Mouse (Mus musculus) cerebellum, adult 2 months (tissue): Measurements from ENCODE around the gene Foxj2. TPM values are rescaled to one million over a fixed set of nuclear protein-coding genes. Genes with fewer than 3 reads are reported as not detected.

Source experiments
- DNase-seq, 2 experiments: peaks; one replicate each; pipeline ENCODE4 v3.0.0; 2021
- H3K27ac ChIP-seq: fragments of 200-500 bp; 2 replicates; pipeline ENCODE4 v1.5.1; 2012; ENCODE audit warnings: low read length, control low read depth, inconsistent platforms; ENCODE audit not compliant: insufficient read depth
- H3K27me3 ChIP-seq: fragments of 200-500 bp; 2 replicates; pipeline ENCODE4 v1.6.1; 2012; ENCODE audit warnings: inconsistent platforms, mild to moderate bottlenecking, low read length, moderate library complexity; ENCODE audit not compliant: control insufficient read depth, insufficient read depth
- H3K4me1 ChIP-seq: fragments of 200-500 bp; 2 replicates; pipeline ENCODE4 v1.6.1; 2011; ENCODE audit warnings: low read length; ENCODE audit not compliant: control insufficient read depth, insufficient read depth
- H3K4me3 ChIP-seq: fragments of 200-500 bp; replicated peaks from 2 replicates; pipeline ENCODE3; 2011; ENCODE audit warnings: mild to moderate bottlenecking, low read depth, low read length, control low read depth; ENCODE audit not compliant: insufficient read depth
- CTCF ChIP-seq: fragments of 200-500 bp; IDR thresholded peaks from 2 replicates; pipeline ENCODE4 v1.5.1; 2011; ENCODE audit warnings: low read depth, mild to moderate bottlenecking, control low read depth, low read length, moderate library complexity, borderline replicate concordance; ENCODE audit not compliant: insufficient read depth
- POLR2A ChIP-seq: fragments of 200-500 bp; IDR thresholded peaks from 2 replicates; pipeline ENCODE4 v1.6.1; 2011; ENCODE audit warnings: low read length, control low read depth, borderline replicate concordance; ENCODE audit not compliant: insufficient read depth
- WGBS: fragments of 180-500 bp; shearing (Covaris S2); methylation state at CpG from one replicate; pipeline ENCODE4 v1.1.7; 2018; 5-methylcytosine and 5-hydroxymethylcytosine counted together
- polyA plus RNA-seq: library from polyadenylated mRNA; depleted of rRNA; stranded (reverse); fragments of >200 nt; gene quantifications from 2 replicates; pipeline ENCODE4 v1.2.3, GENCODE M21; 2012; rRNA removed

Foxj2 gene
- 17.7 and 18.2 TPM in 2 replicates for polyA plus RNA-seq

DNA sequence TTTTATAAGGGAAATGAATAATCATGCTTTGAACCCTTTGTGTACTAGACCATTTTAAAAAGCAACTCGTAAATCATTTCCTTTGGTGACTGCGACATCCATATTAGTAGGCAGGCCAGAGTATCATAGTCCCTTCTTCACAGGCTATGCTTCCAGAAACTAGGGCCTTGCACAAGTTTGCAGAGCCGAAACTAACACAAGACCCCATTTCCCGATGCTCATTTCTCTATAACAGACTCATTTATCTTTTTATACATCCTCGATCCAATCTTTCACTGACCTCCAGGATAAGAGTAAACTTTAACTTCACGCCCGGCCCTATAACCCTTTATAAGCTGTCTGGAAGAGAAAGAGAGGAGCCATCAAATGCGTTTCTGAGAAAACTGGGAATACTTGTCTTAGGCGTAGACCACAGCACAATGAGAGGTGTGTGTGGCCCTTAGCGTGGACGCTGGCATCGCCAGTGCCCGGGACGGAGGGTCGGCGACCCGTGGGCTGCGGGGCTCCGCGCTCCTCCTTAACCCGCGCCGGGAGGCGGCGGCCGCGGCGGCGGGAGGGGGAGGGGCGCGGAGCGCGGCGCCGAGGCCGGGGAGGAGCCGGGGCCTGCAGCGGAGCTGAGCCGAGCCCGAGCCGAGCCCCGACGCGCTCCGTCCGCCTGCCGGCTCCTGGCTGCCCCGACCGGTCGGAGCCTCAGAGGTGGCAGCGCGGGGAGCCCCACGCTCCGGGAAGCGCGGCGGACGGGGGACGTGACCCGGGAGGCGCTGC, at the start of gene Foxj2:
Foxj2 (plus strand) TSS at position 609 of the 765 bp plus-strand sequence.
- DNase-seq = peak; percentile 79 to 80
- Histone ChIP-seq H3K27me3 (no peaks in the 10 kb centered on the region), H3K4me3 (peak within 1 kb of the TSS; percentile 98), H3K4me1 (peaks cover 22% of the 10 kb centered on the region), H3K27ac (peak within 1 kb of the TSS; percentile 96)
- TF ChIP-seq POLR2A (peak; percentile 42), CTCF (no peak)
- 1% methylated on average over 59 of the region's 61 CpGs for WGBS

DNA sequence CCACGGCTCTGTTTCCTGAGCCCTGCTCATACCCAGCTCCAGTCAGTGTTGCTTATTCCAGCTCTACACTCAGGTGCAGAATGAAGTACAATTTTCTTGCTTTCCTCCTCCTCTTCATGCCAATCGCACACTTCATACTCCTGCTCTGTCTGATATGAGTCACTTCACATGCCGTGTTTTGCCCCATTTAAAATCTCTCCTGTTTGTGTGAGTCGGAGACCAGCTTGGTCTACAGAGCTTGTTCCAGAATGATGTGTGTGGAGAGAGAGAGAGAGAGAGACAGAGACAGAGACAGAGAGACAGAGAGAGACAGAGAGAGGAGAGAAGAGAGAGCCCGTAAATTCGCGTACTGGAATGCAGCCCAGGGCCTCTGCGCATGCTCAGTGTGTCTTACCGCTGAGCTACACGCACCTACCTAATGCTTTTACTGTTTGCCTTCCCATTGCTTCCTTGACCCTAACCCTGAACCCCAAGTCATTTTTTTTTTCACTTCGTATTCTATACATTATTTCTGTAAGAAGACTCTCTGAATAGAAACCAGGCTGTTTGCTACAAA, 48.9 kb upstream of the Foxj2 start:
- no peak for TF ChIP-seq CTCF
- no peak for TF ChIP-seq POLR2A
- Histone ChIP-seq H3K27ac (peak overlapping the region; percentile 81), H3K4me1 (peaks cover 27% of the 10 kb centered on the region), H3K4me3 (no peak overlapping the region), H3K27me3 (no peaks in the 10 kb centered on the region)
- DNase-seq = peak in 1 of 2 experiments; percentile 82
- 52% methylated on average over 11 of the region's 11 CpGs for WGBS

DNA sequence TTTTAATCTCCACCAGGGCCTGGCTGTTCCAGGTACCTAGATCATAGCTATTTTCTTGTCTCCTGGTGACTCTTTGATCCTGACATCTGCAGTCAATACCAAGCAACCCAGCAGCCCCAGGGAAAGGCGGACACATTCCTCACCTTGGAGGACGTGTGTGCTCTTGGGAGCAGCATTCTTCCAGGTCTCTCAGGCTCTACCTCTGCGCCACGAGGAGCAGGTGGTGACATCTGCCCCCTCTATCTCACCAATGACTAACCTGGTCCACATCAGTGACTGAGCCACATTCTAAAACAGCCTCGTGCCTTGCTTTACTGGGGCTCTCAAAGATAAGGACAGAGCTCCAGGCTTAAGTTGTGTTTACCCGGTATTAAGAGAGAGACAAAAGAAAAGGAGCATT, 47.0 kb upstream of the Foxj2 start:
- H3K4me1 ChIP-seq = peaks cover 26% of the 10 kb centered on the region
- no peaks in the 10 kb centered on the region for H3K27me3 ChIP-seq
- 76% methylated on average over 6 of the region's 6 CpGs for WGBS
- no peak overlapping the region for H3K4me3 ChIP-seq
- no peak overlapping the region for H3K27ac ChIP-seq
- DNase-seq = no peak
- TF ChIP-seq CTCF = no peak
- TF ChIP-seq POLR2A = no peak

DNA sequence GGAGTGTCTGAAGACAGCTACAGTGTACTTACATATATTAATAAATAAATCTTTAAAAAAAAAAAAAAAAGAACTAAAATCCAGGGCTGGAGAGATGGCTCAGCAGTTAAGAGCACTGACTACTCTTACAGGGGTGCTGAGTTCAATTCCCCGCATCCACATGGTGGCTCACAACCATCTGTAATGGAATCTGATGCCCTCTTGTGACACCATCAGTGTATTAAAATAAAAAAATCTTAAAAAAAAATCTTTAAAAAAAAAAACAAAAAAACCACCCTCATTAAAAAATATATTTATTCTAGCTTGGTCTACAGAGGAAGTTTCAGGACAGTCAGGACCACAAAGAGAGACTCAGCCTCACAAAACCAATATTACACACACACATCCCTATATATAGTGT, 45.4 kb upstream of the Foxj2 start:
- no peaks in the 10 kb centered on the region for H3K27me3 ChIP-seq
- H3K27ac ChIP-seq = no peak overlapping the region
- DNase-seq = no peak
- peaks cover 14% of the 10 kb centered on the region for H3K4me1 ChIP-seq
- no peak overlapping the region for H3K4me3 ChIP-seq
- TF ChIP-seq POLR2A (no peak), CTCF (no peak)
- WGBS = 93% methylated on average over 1 of the region's 1 CpGs

DNA sequence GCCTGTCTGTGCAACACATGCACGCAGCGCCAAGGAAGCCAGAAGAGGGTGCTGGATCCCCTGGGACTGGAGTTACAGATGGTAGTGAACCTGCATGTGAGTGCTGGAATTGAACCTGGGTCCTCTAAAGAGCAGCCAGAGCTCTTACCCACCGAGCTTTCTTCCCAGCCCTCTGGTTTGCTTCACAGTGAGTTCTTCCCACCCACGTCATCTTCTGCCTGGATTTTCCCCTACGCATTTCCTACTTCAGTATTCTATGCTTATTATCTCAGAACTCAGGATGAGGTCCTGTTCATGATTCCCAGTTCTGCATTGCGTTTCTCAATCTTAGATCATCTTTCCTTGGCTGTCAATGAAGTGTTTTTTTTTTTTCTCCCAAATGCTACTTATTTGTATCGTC, 43.7 kb upstream of the Foxj2 start:
- no peak for TF ChIP-seq CTCF
- no peak for TF ChIP-seq POLR2A
- Histone ChIP-seq H3K27ac (no peak overlapping the region), H3K4me3 (no peak overlapping the region), H3K4me1 (peaks cover under 1% of the 10 kb centered on the region; the same call in 1 of the 2 replicates), H3K27me3 (no peaks in the 10 kb centered on the region)
- no peak for DNase-seq
- 85% methylated on average over 7 of the region's 7 CpGs for WGBS

DNA sequence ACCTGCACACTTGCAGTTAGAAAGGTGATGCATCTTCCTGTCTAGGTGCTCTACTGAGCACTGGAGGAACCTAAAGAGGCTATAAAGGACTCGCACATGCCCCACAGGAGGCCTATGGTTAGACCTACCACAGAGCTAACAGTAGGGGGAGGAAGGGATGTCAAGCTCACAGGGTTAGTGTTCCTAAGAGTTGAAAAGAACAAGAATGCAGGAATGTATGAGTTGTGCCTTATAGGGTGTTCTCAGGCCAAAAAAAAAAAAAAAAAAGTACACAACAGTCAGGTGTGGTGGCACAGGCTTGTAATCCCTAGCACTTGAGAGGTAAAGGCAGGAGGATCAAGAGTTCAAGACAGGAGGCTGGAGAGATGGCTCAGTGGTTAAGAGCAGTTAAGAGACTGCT, 39.8 kb upstream of the Foxj2 start:
- Histone ChIP-seq H3K27ac (no peak overlapping the region), H3K27me3 (no peaks in the 10 kb centered on the region), H3K4me3 (no peak overlapping the region), H3K4me1 (peaks cover 9% of the 10 kb centered on the region; the same call in 1 of the 2 replicates)
- no peak for DNase-seq
- WGBS = 49% methylated on average over 1 of the region's 1 CpGs
- TF ChIP-seq CTCF (no peak), POLR2A (no peak)

DNA sequence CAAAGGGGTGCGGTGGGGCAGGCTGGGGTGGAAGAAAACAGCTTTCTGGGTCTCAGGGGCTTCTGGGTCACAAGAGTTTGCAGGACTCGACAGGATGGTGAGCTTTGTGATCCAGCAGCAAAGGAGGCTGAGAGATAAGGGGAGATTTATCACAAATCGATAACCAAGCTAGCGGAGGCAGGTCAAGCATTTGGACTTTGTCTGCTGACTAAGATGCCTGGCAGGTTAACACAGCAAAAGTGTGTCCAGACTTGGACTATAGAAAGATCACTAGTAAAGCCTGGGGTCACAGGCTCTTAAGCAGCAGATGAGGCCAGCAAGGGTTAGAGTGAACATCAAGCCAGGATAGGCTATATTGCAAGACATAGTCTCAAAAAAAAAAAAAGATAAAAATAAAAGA, 38.5 kb upstream of the Foxj2 start:
- Histone ChIP-seq H3K4me1 (peaks cover 9% of the 10 kb centered on the region; the same call in 1 of the 2 replicates), H3K27me3 (no peaks in the 10 kb centered on the region), H3K4me3 (no peak overlapping the region), H3K27ac (peak overlapping the region; percentile 71)
- no peak for DNase-seq
- TF ChIP-seq CTCF = no peak
- no peak for TF ChIP-seq POLR2A
- 83% methylated on average over 4 of the region's 4 CpGs for WGBS

DNA sequence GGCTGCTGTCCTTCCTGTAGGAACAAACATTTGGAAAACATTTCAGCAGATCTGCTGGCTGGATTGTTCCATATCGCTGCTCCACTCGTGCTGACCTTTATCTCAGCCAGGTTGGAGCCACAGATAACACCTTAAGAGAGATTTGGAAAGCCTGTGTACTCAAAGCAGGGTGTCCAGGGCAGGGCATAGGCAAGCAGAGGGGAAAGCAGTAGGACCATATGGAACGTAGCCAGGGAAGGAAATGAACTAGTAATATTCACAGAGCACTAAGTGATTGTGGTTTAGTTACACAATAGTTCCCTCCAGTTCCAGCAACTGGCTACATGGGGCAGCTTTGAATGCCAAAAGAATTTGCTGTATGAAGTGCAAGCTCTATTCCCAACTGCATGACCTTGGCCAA, 37.5 kb upstream of the Foxj2 start:
- DNase-seq = peak; percentile 62 to 81
- no peak; the same call in 1 of the 2 replicates for TF ChIP-seq POLR2A
- TF ChIP-seq CTCF = no peak
- Histone ChIP-seq H3K4me1 (peaks cover 9% of the 10 kb centered on the region; the same call in 1 of the 2 replicates), H3K4me3 (no peak overlapping the region), H3K27ac (peak overlapping the region; percentile 69), H3K27me3 (no peaks in the 10 kb centered on the region)
- 7% methylated on average over 3 of the region's 3 CpGs for WGBS
